Mouse (Mus musculus) midbrain, embryonic 14.5 days (tissue): ENCODE results near the gene Slc36a2. TPM values are rescaled to one million over a fixed set of nuclear protein-coding genes. Genes with fewer than 3 reads are reported as not detected.

Source experiments
- polyA plus RNA-seq: library from polyadenylated mRNA; unstranded; fragments of >200 nt; fragmentation: Nextera tagmentation; extraction: Ambion mirVana; gene quantifications from 2 replicates; pipeline ENCODE4 v1.2.1, GENCODE M21; 2014

The Slc36a2 gene
- polyA plus RNA-seq, 1 experiment from 2014 or later = 0.12 TPM

Other genes with a start within 250 kb of the Slc36a2 start
- gene Tnip1, start 222.2 kb downstream of the Slc36a2 start, polyA plus RNA-seq = 15.1 and 15.5 TPM in 2 replicates
- 14.3 and 38.3 TPM in 2 replicates for gene Anxa6, start 151.6 kb downstream of the Slc36a2 start, polyA plus RNA-seq
- 0.14 and 0.26 TPM in 2 replicates for gene Ccdc69, start 106.9 kb downstream of the Slc36a2 start, polyA plus RNA-seq
- gene Gm2a, start 87.0 kb downstream of the Slc36a2 start, polyA plus RNA-seq = 23.4 and 23.6 TPM in 2 replicates
- gene Slc36a3, start 33.4 kb downstream of the Slc36a2 start, polyA plus RNA-seq = not detected in 2 replicates
- gene Slc36a1, start 19.3 kb upstream of the Slc36a2 start, polyA plus RNA-seq = 3.1 and 3.6 TPM in 2 replicates
- gene Fat2, start 151.5 kb upstream of the Slc36a2 start, polyA plus RNA-seq = 0.24 and 0.27 TPM in 2 replicates
- gene Sparc, start 238.1 kb upstream of the Slc36a2 start, polyA plus RNA-seq = 240 and 427 TPM in 2 replicates